Mouse (Mus musculus) gastrocnemius, adult 2 months (tissue): Measurements from ENCODE around the gene Adgrv1. TPM values are rescaled to one million over a fixed set of nuclear protein-coding genes. Genes with fewer than 3 reads are reported as not detected.
"Not testable (repeated sequence)": the region's sequence is repeated elsewhere in the genome, so short reads cannot be mapped to it uniquely, and the experiment has no call there.

Experiments
- DNase-seq: peaks from one replicate; pipeline ENCODE4 v3.0.0; 2022
- H3K27ac ChIP-seq: fragments of 200-600 bp; 2 replicates; pipeline ENCODE4 v1.8.1; 2022; ENCODE audit warnings: mild to moderate bottlenecking
- H3K4me3 ChIP-seq: fragments of 200-600 bp; 2 replicates; pipeline ENCODE4 v1.8.1; 2022; ENCODE audit warnings: mild to moderate bottlenecking, moderate library complexity
- CTCF ChIP-seq: fragments of 200-600 bp; IDR thresholded peaks from 2 replicates; pipeline ENCODE4 v1.8.1; 2022; ENCODE audit warnings: antibody characterized with exemption, mild to moderate bottlenecking, moderate library complexity
- intact Hi-C: fragments of 180-260 bp; cut with DNase I; formaldehyde crosslinking; loops from one replicate; pipeline ENCODE4 v1.15.1; 2025
- long read RNA-seq, 2 experiments: library from polyadenylated mRNA; stranded (forward); transcript quantifications; one replicate each; pipeline ENCODE4 v2.0.0; 2021
- total RNA-seq, 2 experiments: library from RNA; stranded (reverse); gene quantifications; 2 replicates each; pipeline ENCODE4 v1.2.3; 2021

Gene Adgrv1
- not detected for total RNA-seq
- long read RNA-seq, experiment 1 = 0 reads
- long read RNA-seq, experiment 2 = 0 reads

DNA sequence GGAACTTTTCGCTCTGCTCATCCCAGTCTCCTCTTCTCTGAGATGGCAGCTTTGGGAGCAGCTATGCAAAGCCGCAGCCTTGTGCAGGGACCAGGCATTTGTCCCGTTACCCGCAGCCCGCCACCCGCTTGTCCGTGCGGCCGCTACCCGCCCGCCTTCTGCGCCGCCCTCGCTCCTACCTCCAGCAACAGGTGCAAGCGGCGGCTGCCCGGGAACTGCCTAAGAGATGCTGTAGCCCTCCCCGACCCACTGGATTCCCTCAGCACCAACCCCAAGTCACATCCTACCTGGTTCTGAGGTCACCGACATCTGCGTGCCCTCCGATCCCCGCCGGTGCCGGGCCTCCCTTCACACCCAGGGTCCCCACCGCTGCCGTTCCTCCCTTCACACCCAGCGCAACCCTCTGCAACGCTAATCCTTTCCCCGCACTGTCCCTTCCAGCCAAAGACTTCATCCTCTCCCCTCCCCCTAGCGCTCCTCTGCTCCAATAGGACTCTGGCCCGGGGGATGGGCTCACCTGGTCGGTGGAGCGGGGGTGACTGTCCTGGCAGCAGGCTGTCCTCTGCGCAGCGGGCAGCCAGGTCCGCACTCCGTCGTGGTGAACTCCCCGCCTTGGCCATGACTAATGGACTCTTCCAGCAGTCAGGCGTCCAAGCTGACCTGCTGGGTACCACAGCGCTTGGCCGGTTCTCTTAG is at the start of gene Adgrv1:
Gene Adgrv1 (minus strand): TSS at position 435 of the 696 bp plus-strand sequence.
- Histone ChIP-seq H3K27ac (no peak within 1 kb of the TSS), H3K4me3 (peak within 1 kb of the TSS; percentile 50)
- TF ChIP-seq CTCF = no peak
- peak; percentile 49 for DNase-seq
- intact Hi-C loops = no loop called here

DNA sequence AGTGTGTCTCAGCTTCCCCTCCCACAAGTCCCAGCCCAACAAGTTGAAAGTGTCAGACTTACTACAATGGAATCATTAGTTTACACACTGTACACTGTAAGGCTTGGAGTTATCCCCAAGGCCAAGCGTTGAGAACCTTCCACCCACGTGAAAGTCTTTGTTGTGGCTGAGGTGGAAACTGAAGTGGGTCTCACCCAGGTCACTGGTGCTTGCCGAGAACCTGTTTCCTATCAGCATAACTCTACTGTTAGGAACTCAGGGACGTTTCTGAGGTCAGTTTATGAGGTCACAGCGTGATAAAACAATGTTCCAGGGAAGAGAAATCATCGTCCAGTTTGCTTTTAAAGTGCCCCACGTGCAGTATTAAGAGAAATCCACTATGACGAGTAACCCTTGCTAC is 42.4 kb upstream of the Adgrv1 start:
- intact Hi-C loops = no loop called here
- no peak overlapping the region for H3K4me3 ChIP-seq
- no peak for DNase-seq
- no peak overlapping the region for H3K27ac ChIP-seq
- TF ChIP-seq CTCF = no peak

DNA sequence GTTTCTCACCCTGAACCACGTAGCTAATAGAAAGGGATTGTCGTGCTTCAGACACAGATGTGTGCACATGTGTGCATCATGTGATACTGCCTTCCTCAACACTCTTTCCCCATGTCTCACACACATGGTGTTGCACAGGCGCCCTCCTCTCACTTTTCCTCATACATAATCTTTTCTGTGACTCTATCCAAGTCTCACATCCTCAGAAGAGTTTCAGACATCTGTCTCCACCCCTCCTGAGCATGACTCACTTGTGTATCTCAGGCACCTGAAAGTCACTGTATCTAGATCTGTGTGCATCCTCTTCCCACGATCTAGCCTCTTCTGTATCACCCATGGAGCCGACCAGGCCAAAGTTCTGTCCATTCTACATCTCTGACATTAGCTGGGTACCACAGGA is 34.8 kb upstream of the Adgrv1 start:
- TF ChIP-seq CTCF = no peak
- no peak for DNase-seq
- no peak overlapping the region for H3K4me3 ChIP-seq
- no peak overlapping the region for H3K27ac ChIP-seq
- intact Hi-C loops = no loop called here

DNA sequence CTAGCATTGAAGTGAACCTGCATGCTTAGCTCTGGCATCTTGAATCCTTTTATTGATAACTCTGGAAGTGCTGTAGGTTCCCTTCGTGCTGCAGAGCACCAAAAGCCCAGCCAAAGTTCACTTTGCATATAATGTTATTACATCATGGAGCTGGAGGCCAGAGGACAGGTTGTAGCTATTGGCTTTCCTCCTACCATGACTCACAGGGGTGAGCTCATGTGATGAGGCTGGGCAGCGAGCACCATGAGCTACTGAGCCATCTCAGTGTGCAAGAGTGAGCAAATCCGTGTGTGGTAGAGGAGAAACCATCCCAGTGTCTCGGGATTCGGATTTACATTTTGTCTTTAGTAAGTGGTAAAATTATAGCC is 31.4 kb upstream of the Adgrv1 start:
- peak; percentile 28 for DNase-seq
- intact Hi-C loops = no loop called here
- TF ChIP-seq CTCF = no peak
- Histone ChIP-seq H3K27ac (no peak overlapping the region), H3K4me3 (no peak overlapping the region)

DNA sequence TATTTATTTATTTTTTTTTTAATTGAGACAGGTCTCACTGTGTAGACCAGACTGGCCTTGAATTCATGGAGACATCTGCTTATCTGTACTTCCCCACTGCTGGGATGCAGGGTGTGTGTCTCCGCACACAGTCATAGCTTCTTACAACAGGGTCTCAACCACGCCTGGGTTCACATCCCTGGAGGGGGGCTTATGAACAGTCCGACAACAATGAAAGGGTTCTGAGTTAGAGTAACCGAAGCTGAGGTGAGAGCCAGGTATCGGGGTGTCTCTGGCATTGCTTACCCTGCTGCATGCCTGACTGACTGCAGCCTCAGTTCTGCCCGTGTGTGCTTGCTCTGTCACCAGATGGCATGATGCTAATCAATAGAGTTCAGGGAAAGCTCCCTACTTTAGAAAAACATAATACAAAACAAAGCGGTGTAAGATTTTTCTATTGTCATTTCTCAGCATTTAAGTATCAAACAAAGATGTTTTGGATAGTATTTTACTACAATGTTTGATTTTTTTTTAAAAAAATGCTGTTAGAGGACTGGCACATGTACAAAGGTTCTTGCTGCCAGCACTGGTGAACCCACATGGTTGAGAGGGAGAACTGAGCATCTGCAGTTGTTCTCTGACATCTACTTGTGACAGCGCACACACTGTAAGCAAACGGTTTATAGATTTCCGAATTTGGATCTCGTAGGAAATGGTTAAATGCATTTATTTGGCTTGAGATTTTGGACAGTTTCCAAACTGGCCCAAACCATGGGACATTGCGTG is 30.8 kb upstream of the Adgrv1 start:
- TF ChIP-seq CTCF = no peak
- DNase-seq = no peak
- intact Hi-C loops = no loop called here
- H3K4me3 ChIP-seq = no peak overlapping the region
- no peak overlapping the region for H3K27ac ChIP-seq

DNA sequence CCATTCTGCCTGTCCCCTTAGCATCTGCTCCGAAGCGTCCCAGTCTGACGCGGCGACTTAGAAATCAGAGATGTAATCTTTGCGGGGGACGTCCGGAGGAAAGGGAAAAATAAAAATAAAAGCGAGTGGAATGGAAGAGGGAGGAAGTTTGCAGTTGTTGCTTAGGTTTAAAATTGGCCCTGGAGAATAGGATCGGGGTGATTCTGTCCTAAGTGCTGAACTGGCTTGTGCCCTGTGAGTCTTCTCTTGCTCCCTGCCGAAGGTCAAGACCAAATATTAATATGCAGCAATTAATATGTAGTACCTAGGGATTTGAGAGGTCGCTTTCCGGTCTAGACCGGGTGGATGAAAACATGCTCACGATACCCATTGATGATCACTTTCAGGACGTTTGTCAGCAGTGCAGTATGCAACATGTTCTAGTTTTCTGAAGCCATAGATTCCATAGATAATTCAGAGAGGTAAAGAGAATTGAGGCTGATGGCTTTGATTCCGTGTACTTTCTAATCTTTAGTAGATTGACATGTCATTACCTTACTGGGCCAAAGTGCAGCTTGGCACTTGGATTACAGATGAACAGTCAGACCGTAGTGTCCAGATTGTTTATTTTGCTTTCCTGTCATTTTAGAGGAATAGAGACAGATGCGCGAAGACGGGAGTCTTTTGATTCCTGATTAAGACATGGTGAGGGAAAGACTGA is 25.2 kb upstream of the Adgrv1 start:
- peak overlapping the region; percentile 99 for H3K27ac ChIP-seq
- H3K4me3 ChIP-seq = peak overlapping the region; percentile 84
- TF ChIP-seq CTCF = no peak
- intact Hi-C loops = loop anchor here (5.0 kb wide), 3 partner anchors 54 to 776 kb away; partner anchors contain the start of genes Arrdc3, Mblac2 and Polr3g
- no peak for DNase-seq

DNA sequence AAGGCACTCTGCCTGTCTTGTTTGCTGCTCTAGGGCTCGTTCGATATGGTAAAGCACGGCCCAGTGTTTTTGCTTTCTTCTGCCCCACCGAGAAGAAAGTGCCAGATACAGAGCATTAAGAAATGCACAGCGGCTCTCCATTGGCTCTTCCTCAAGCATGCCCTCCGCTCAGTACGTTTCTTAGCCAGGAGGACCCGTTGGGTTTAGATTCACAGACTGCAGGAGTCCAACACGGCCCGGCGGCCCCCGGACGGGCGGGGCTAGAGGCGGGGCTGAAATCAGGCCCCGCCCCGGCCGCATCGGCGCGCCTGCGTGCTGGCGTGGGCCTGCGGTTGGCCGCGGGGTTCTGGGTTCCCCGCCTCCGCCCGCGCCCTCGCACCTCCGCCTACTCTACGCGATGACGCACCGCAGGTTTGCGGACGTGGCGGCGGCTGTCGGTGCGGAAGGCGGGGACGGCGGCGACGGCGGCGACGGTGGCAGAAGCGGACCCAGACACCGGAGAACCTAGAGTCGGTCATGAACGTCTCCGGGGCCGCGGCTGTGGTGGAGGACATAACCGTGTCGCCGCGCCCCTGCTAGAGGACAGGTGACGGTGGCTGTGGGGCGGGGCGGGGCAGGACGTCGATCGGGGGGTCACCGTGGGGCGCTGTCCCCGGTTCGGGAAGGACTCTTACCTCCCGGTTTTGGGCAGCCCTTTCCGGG is 24.5 kb upstream of the Adgrv1 start, which contains the start of gene Lysmd3:
Gene Lysmd3 (plus strand): TSS at position 313 of the 702 bp plus-strand sequence.
- TF ChIP-seq CTCF = peak; percentile 17; the same call in 1 of the 2 replicates
- Histone ChIP-seq H3K27ac (peak within 1 kb of the TSS; percentile 99), H3K4me3 (peak within 1 kb of the TSS; percentile 84)
- peak; percentile 96 for DNase-seq
- intact Hi-C loops = loop anchor here (2.0 to 5.0 kb wide), 4 partner anchors 55 to 775 kb away; partner anchors contain the start of genes Arrdc3, Cetn3, Mblac2 and Polr3g

DNA sequence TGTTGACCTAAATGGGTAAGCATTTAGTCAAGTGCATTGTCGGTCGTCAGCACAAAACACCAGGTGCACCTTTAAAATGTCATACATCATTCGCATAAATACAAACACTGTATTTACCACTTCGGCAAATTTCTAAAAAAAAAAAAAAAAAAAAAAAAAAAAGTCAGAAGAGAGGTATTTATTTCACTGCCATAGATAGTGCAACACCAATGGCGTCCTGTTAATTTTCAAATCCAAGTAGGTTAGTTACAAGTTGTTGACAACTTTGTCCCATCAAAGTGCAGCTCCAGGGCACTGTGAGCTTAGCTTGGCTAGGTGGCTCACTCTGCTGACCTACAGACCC is 24.0 kb upstream of the Adgrv1 start:
- Histone ChIP-seq H3K4me3 (peak overlapping the region; percentile 84), H3K27ac (peak overlapping the region; percentile 99)
- intact Hi-C loops = loop anchor here (2.0 to 5.0 kb wide), 4 partner anchors 55 to 775 kb away; partner anchors contain the start of genes Arrdc3, Cetn3, Mblac2 and Polr3g
- DNase-seq = no peak
- TF ChIP-seq CTCF = no peak

DNA sequence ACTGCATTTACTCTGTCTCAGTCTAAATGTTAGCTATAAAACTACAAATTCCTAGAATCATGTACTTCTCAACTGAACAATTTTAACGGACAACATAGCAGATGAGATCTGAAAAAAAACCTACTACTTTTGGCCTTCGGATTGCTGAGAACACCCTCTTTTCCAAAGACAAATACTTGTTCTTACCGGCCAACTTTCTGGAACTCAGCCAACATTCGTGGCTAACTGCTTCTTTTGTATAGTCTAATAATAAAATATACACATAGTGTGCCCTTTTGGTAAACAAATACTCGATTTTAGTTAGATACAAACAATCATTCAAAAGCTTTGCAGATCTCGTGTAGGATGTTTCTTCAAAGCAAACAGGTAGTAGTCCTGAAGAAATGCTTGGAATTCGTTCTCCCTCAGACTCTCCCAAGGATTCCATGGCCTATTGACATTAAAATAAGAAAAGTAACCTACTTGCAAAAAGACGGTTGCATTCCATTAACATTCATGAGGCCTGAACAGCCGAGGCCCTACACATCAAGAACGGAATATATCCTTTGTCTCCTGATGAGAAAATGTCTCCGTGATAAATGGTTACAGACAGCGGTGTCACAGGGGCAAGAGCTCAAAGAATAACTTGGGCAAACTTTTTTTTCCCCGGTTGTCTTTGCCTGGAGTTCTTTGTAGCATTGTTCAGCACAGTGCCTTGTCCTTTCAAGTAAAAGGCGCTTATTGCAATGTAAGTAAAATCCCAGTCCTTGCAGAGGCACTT is 23.3 kb upstream of the Adgrv1 start:
- TF ChIP-seq CTCF = no peak
- no peak for DNase-seq
- H3K4me3 ChIP-seq = no peak overlapping the region
- intact Hi-C loops = loop anchor here (2.0 to 5.0 kb wide), 4 partner anchors 56 to 774 kb away; partner anchors contain the start of genes Arrdc3, Cetn3, Mblac2 and Polr3g
- peak overlapping the region; percentile 99; the same call in 1 of the 2 replicates for H3K27ac ChIP-seq

DNA sequence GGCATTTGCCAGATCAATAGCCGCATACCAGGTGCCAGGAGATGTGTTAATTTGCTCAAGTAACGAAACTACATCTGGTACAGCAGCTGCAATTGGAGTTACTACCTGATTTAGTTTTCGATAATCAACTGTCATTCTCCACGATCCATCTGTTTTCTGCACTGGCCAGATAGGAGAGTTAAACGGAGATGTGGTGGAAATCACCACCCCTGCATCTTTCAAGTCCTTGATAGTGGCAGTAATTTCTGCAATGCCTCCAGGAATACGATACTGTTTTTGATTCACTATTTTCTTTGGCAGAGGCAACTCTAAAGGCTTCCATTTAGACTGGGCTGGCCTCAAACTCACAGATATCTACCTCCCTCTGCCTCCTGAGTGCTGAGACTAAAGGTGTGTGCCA is 17.4 kb upstream of the Adgrv1 start:
- DNase-seq, intact Hi-C loops, H3K4me3 ChIP-seq, H3K27ac ChIP-seq: not testable (repeated sequence)

DNA sequence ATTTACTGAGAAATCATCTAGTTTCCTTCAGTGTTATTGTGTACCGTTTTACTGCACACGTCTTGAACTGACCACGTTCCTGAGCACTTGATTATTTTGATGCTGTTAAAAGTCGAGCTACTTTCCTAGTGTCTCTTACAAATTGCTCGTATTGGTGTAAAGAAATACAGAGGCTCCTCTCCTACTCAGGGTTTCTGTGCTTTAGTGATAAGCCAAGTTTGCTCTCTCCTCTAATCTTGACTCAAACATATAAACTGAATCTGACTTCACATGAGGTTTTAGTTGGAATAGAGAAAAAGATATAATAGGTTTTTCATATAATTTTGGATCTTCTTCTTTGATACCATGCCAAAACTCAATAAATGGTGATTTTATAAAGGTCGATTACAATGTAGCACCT is 13.4 kb upstream of the Adgrv1 start:
- intact Hi-C loops = no loop called here

More for the DNA sequence above, 13.4 kb upstream of the Adgrv1 start:
- Histone ChIP-seq H3K4me3 (no peak overlapping the region), H3K27ac (no peak overlapping the region)
- TF ChIP-seq CTCF = no peak
- no peak for DNase-seq
